Mouse (Mus musculus) 3134 (cell line): ENCODE data around the gene Chn2.

Experiments used
- DNase-seq: peaks from one replicate; pipeline ENCODE4 v3.0.0-alpha.2; 2011; ENCODE audit warnings: low spot score; ENCODE audit not compliant: insufficient read length; ENCODE audit errors: extremely low read depth

Chn2 gene

DNA sequence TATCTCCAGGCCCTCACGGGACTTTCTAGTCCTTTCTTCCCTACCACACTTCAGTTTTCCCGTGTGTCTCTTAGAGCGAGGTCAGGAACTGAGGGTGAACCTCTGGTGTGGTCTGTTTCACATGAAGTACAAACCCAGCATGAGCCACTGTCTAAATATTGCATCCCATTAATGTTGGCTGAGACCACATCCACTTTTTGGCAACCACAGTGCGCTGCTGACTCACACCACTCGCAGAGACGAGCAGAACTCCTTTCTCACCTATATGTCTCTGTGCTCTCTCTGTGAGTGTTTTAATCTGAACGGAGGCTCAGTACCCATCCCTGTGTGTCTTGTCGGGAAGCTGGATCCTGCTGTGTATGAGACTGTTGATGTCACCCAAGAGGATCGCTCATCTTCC is 76.9 kb downstream of the Chn2 start:
- no peak for DNase-seq

DNA sequence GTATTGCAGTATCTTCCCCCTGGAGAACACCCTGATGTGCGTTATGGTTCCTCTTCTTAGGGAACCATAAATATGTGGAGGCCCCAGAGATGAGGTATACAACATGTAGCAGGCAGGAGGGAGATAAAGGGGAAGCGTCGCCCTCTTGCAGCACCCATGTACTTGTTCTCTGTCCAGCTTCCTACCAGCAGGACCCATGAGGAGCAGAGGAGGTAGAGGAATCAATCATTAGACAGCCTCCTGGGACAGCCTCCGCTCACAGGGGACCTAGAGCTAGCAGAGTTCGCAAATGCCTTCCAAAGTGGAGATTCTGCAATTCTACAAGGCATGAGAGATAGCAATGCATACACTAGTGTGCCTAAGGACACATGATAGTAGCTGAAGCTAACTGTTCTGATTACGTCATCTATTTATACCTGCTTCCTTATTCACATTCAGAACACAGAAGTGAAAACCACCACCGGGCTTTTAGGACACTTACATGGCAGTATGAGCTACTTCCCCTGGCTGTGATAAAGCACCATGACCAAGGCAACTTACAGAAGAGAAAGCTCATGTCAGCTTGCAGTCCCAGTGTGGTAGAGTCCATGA is 77.7 kb downstream of the Chn2 start:
- DNase-seq, result no peak

DNA sequence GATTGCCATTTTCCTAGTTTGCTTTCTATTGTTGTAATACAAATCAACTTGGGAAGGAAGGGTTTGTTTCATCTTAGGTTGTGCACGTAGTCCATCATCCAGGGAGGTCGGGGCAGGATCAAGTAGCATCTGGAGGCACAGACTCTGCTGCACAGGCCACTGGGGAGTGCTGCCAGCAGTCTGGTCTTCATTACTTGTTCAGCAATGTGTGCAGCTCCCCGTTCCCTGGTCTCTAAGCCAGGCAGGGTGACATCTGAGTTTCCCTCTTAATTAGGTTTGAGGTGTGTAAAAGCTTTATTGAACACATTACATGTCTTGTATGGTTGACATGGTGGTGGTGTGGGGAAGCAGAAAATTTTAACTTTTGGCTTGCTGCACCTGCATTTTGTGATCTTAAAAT is 79.0 kb downstream of the Chn2 start:
- DNase-seq, result no peak

DNA sequence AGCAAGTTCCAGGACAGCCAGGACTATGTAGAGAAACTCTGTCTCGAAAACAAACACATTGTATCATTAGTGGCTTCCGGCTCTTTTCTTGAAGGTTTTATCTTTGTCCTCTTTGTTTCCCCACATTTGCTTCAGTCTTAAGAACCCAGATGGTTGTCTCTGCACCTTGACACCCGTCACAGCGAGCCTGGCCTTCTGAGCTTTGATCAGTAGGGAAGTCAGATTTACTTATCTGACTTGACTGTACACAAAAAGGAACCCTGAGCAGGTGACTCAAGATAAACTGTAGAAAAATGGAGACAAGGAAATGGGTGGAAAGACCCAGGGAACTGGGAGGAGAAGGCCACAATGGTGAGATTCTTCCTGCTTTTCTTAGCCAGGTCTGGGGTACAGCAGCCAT is 79.5 kb downstream of the Chn2 start:
- DNase-seq, result no peak

DNA sequence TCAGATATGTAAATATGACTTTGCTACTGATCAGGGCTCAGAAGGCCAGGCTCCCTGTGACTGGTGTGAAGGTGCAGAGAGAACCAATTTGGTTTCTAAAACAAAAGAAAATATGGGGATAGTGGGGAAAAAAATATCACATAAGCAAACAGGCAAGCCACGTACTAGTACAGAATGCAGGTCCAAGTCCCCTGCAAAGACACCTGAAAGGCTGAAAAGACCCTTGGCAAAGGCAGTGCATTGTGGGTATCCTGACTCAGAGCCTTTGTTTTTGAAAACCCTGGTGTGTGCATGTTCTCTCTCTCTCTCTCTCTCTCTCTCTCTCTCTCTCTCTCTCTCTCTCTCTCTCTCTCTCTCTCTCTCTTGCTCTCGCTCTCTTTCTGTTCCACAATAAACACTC is 80.1 kb downstream of the Chn2 start:
- no peak for DNase-seq

DNA sequence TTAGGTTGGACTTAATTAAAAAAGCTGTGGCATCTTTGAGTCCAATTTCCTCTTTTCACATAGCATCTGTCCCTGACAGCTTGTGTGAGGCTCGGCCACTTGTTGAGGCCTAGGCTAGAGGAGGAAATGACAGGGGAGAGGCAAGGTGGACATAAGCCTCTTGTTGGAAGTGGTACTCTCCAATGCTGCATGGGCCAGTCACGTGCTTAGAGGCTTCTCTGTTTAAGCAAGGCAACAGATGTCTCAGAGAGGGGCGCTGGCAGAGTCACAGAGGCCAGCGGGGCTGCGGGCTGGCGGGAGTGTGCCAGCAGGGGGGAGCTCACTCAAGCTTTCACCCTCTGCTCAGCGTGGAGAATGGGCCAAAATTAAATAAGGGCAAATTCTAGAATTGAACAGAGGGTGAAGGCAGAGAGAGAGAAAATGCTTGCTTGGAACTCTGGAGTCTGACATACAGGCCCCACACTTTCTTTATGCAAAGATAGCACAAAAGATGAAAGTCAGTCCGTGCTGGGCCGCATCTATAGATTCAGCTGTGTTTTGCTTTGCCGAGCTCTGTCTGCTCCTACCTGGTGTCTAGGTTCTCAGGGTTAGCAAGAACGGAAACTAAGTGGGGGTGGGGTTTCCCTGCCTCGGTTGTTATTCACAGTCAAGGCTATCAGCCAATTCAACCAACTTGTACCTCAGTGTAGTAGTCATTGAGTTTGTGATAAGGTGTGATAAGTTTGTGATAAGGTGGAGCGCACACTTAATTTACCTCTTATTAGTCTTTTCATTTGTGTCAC is 80.7 kb downstream of the Chn2 start:
- no peak for DNase-seq

- DNase-seq, result no peak
Measured at GRCm38 (mm10) chr6:54120889-54121288, 81.5 kb downstream of the Chn2 start.

- no peak for DNase-seq
Measured at GRCm38 (mm10) chr6:54124519-54124918, 85.2 kb downstream of the Chn2 start.

GRCm38 (mm10) chr6:54125536-54125935 is 86.2 kb downstream of the Chn2 start:
- DNase-seq, result no peak

GRCm38 (mm10) chr6:54126225-54126992 is 87.1 kb downstream of the Chn2 start:
- DNase-seq, result no peak

DNA sequence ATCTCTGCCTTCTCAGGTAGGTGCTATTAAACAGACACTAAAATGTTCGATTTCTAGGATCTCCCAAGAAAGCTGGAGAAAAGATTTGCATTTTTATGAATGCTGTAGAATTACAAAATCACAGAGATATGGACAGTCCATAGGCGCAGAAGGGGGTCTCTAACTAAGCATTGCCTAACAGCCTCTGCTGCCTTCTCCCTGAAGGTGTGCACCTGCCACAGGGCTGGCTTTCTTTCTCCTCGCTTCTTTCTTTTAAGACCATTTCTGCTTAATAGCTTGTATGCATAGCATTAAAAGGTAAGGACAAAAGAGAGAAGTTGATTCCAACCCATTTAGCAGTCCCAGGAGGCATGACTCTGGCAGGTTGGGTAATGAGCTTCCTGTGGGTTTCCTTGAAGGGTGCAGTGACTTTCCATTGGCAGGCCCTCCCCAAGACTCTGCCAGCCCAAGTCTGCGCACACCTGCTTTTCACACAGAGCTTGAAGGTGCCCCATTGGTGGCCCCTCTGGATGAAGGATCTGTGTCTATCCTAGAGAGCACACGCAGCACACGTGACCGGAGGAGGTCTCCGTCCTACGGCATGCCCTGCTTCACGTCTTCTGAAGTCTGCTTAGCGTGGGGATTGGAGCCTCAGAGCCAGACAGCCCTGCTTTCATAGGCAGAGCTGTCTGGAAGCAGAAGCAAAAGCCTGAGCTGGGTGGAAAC is 87.8 kb downstream of the Chn2 start:
- no peak for DNase-seq

- no peak for DNase-seq
Measured at GRCm38 (mm10) chr6:54128702-54129101, 89.3 kb downstream of the Chn2 start.

GRCm38 (mm10) chr6:54129570-54129969 is 90.2 kb downstream of the Chn2 start:
- no peak for DNase-seq

DNA sequence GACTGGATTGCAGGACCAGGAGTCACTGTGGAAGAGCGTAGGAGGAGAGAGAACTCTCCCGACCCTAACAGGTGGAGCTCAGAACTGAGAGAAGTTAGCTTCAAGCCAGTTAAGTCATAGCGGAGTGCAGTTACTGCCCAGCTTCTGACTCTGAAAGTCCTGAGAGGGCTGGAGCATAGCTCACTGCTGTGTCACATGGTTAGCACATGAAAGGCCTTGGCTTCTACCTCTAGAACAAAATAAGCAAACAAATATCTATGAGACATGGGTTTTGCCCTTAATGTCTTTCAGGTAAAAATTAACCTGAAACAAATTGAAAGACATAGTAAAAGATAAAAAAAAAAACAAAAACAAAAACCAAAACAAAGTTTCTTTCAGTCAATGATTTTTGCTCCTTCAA is 91.5 kb downstream of the Chn2 start:
- DNase-seq, result no peak

GRCm38 (mm10) chr6:54132576-54132975 is 93.2 kb downstream of the Chn2 start:
- DNase-seq, result no peak

- no peak for DNase-seq
Measured at GRCm38 (mm10) chr6:54133231-54133630, 93.9 kb downstream of the Chn2 start.

GRCm38 (mm10) chr6:54138157-54138556 is 98.8 kb downstream of the Chn2 start:
- no peak for DNase-seq

- DNase-seq, result no peak
Measured at GRCm38 (mm10) chr6:54140488-54140887, 101.1 kb downstream of the Chn2 start.

DNA sequence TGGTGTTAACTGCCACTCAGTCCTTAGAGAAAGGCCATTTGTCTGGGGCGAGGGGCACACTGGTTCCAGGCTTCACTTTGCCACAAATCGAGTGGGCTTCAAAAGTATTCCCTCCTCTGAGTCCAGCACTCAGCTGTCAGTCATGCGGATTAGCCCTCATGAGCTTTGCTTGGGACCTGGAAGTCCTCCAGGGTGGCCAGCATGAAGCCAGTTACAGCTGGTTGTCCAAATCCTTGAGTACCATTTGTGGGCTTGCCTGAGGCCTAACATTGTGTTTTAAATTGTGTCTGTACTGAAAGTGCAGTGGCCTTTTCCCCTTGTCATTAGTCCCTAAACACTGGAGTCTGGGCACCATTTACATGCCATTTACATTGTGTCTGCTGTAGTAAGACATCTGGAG is 101.8 kb downstream of the Chn2 start:
- DNase-seq, result no peak

GRCm38 (mm10) chr6:54142848-54143651 is 103.7 kb downstream of the Chn2 start:
- no peak for DNase-seq

- DNase-seq, result no peak
Measured at GRCm38 (mm10) chr6:54143652-54143960, 104.3 kb downstream of the Chn2 start.
